Mouse (Mus musculus) heart, embryonic 12.5 days (tissue): ENCODE measurements around the gene Nmb. TPM values are rescaled to one million over a fixed set of nuclear protein-coding genes. Genes with fewer than 3 reads are reported as not detected.
"Not testable (repeated sequence)": the region's sequence is repeated elsewhere in the genome, so short reads cannot be mapped to it uniquely, and the experiment has no call there.

Experiments
- ATAC-seq: fragments of 200-750 bp; cut with Nextera tagmentation; 2 replicates; pipeline ENCODE4 v1.8.0; 2017; ENCODE audit warnings: moderate TSS enrichment, moderate library complexity; ENCODE audit not compliant: insufficient number of reproducible peaks, low FRiP score
- H3K27ac ChIP-seq: fragments of 300-500 bp; sonication (generic); 2 replicates; pipeline ENCODE4 v1.5.1; 2016; ENCODE audit warnings: mild to moderate bottlenecking, moderate library complexity; ENCODE audit not compliant: poor library complexity, severe bottlenecking
- H3K27me3 ChIP-seq: fragments of 300-500 bp; sonication (generic); replicated peaks from 2 replicates; pipeline ENCODE4 v1.6.1; 2016; ENCODE audit warnings: mild to moderate bottlenecking, moderate library complexity
- H3K36me3 ChIP-seq: fragments of 300-500 bp; sonication (generic); 2 replicates; pipeline ENCODE4 v1.6.1; 2016; ENCODE audit warnings: mild to moderate bottlenecking, moderate library complexity
- H3K4me1 ChIP-seq: fragments of 300-500 bp; sonication (generic); replicated peaks from 2 replicates; pipeline ENCODE4 v1.6.1; 2016; ENCODE audit warnings: mild to moderate bottlenecking
- H3K4me2 ChIP-seq: fragments of 300-500 bp; sonication (generic); 2 replicates; pipeline ENCODE4 v1.6.1; 2016; ENCODE audit warnings: mild to moderate bottlenecking, moderate library complexity
- H3K4me3 ChIP-seq: fragments of 300-500 bp; sonication (generic); 2 replicates; pipeline ENCODE4 v1.5.1; 2016; ENCODE audit warnings: mild to moderate bottlenecking
- H3K9ac ChIP-seq: fragments of 300-500 bp; sonication (generic); 2 replicates; pipeline ENCODE4 v1.6.1; 2016; ENCODE audit warnings: mild to moderate bottlenecking, moderate library complexity
- H3K9me3 ChIP-seq: fragments of 300-500 bp; sonication (generic); replicated peaks from 2 replicates; pipeline ENCODE4 v1.6.1; 2016; ENCODE audit warnings: mild to moderate bottlenecking, moderate library complexity
- WGBS: fragments of 180-500 bp; shearing (Covaris S2); methylation state at CpG from one replicate; pipeline ENCODE4 v1.1.7; 2016; 5-methylcytosine and 5-hydroxymethylcytosine counted together
- polyA plus RNA-seq: library from polyadenylated mRNA; unstranded; fragments of >200 nt; fragmentation: Nextera tagmentation; extraction: Ambion mirVana; gene quantifications from 2 replicates; pipeline ENCODE4 v1.2.1, GENCODE M21; 2016

Nmb gene
- 3.6 and 3.7 TPM in 2 replicates for polyA plus RNA-seq

DNA sequence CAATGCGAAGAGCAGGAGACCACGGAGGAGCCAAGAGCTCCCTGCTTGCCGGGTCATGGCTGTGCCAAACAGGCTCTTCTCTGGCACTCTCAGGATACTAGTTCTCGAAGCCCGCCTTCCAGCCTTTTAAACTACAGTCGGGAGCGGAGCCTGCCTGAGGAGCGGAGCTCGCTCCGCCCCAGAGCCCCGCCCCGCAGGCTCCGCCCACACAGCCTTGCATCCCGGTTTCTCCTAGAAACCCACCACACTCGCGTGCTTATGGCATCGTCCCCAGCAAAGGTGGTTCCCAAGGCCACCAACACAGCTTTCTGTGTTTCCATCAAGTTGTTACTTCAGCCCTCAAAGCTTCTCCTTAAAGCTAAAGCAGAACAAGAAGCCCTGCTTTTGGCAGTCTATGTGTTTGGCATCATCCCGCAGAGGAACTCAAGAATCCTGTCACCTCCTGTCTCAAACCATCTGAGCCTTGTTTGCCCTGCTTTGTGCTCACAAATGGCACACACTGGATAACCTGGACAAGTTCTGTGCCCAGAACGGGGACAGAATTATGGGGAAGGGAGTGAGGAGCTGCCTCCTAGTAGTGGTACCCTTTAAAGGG lies at the start of gene Nmb:
Nmb (minus strand) TSS at position 156 of the 595 bp plus-strand sequence.
- peak; percentile 61; the same call in 1 of the 2 replicates for ATAC-seq

DNA sequence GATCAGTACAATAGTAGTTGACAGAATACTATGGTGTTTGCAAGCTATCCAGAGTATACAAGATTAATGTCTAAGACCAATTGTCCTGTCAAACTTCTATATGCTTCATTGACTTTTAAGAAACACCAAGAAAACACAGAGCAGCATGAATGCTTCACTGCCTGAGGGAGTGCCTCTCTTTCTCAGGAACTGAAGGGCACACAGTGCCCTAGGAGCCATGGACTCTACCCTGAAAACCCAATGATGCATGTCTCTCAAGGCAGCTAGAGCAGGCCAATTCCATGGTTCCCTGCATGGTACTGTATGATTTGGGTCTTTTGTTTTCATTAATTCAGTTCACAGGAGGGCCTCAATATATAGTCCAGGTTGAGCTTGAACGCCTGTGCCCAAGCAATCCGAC lies 49.4 kb upstream of the Nmb start:
- H3K36me3 ChIP-seq, result no peaks in the 10 kb centered on the region
- H3K4me2 ChIP-seq, result no peak overlapping the region
- no peak overlapping the region for H3K9ac ChIP-seq
- 78% methylated on average over 2 of the region's 2 CpGs for WGBS
- no peak for ATAC-seq
- no peaks in the 10 kb centered on the region for H3K4me1 ChIP-seq
- no peaks in the 10 kb centered on the region for H3K9me3 ChIP-seq
- H3K27ac ChIP-seq, result no peak overlapping the region
- no peaks in the 10 kb centered on the region; the same call in 1 of the 2 replicates for H3K27me3 ChIP-seq
- no peak overlapping the region for H3K4me3 ChIP-seq

More for the DNA sequence above, at the start of gene Nmb:
- Histone ChIP-seq H3K36me3 (peaks cover 27% of the 10 kb centered on the region), H3K27me3 (0 out of 2 replicates have a peak, but pooled peaks cover 6% of the 10 kb centered on the region), H3K27ac (no peak within 1 kb of the TSS), H3K4me1 (peaks cover 22% of the 10 kb centered on the region), H3K4me2 (peak within 1 kb of the TSS; percentile 92), H3K4me3 (peak within 1 kb of the TSS; percentile 48), H3K9ac (peak within 1 kb of the TSS; percentile 68), H3K9me3 (no peaks in the 10 kb centered on the region)
- WGBS, result 3% methylated on average over 19 of the region's 19 CpGs

DNA sequence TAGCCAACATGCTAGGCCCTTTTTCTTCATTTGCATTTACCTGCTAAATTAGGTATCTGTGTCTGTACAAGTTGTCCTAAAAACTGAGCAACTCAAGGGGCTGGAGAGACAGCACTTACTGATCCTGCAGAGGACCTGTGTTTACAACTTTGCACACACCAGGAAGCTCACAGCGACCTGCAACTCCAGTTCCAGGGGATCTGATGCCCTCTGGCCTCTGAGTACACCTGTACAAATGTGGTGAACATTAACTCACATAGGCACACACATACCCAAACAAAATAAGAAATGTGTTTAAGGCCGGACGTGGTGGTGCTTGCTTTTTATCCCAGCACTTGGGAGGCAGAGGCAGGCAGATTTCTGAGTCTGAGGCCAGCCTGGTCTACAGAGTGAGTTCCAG lies 47.3 kb upstream of the Nmb start:
- Histone ChIP-seq H3K4me2 (no peak overlapping the region), H3K4me1 (no peaks in the 10 kb centered on the region), H3K27me3 (no peaks in the 10 kb centered on the region; the same call in 1 of the 2 replicates), H3K9ac (no peak overlapping the region), H3K4me3 (no peak overlapping the region), H3K27ac (no peak overlapping the region), H3K36me3 (no peaks in the 10 kb centered on the region), H3K9me3 (no peaks in the 10 kb centered on the region)
- 60% methylated on average over 3 of the region's 3 CpGs for WGBS
- ATAC-seq, result no peak

DNA sequence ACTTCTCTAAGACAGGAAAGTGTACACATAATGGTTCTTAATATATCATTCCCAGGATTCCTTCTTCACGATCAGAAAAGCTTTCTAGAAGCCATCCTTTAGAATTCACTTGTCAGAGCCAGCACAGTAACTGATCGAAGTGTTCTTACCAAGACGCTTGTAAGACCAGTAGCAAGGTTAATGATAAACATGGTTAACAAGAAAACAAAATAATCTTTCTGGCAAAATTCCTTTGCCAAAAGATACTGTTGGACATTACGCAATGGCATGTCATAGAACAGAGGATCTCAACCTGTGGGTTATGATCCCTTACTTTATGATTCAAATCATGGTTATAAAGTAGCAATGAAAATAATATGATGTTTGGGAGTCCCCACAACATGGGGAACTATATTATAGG lies 46.6 kb upstream of the Nmb start:
- 80% methylated on average over 4 of the region's 4 CpGs for WGBS
- Histone ChIP-seq H3K4me1 (peaks cover 4% of the 10 kb centered on the region), H3K27ac (no peak overlapping the region), H3K36me3 (no peaks in the 10 kb centered on the region), H3K27me3 (no peaks in the 10 kb centered on the region; the same call in 1 of the 2 replicates), H3K4me3 (no peak overlapping the region), H3K4me2 (no peak overlapping the region), H3K9ac (no peak overlapping the region), H3K9me3 (no peaks in the 10 kb centered on the region)
- ATAC-seq, result no peak

DNA sequence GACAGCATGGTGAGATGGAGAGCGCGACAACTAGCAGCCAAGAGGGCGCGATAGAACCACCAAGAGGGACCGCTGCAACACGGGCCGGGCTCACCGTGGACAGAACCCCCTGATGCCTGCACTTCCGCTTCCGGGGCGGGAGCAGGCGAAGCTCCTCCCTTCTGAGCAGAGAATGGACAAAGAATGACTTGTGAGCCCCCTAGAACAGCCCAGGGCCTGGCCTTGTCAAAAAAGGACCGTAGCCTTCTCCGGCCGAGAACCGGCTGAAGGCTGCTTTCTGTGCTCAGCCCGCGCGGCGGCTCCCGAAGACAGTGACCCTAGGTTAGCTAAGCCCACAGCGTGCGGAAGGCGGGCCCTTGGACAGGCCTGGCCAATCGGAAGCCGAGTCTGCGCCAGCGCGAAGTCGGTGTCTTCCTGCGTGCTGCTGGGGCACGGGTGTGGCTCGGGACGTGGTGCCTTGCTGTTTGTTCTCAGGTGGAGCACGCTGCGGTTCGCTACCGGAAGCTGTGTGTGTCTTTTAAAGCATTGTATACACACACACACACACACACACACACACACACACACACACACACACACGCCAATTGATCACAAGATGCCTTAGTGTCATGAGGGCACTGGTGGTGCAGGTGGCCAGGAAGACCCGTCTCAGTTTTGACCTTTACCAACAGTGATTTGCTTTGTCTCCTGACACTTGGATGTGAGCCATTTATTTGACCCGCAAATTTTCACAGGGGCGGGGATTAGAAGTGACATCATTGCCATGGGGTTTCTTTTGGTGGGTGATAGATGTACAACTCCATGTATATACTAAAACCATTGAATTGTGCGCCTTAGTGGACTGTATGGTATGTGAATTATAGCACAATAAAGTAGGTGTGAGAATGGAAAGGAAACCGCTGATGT lies 42.8 kb upstream of the Nmb start, which contains the start of gene Sec11a:
Sec11a (minus strand) TSS at position 336 of the 906 bp plus-strand sequence.
- peak within 1 kb of the TSS; percentile 98 for H3K27ac ChIP-seq
- no peaks in the 10 kb centered on the region for H3K9me3 ChIP-seq
- H3K4me3 ChIP-seq, result peak within 1 kb of the TSS; percentile 79
- H3K4me2 ChIP-seq, result peak within 1 kb of the TSS; percentile 95
- peak within 1 kb of the TSS; percentile 89 for H3K9ac ChIP-seq
- H3K4me1 ChIP-seq, result peaks cover 12% of the 10 kb centered on the region
- WGBS, result 2% methylated on average over 44 of the region's 44 CpGs
- H3K27me3 ChIP-seq, result no peaks in the 10 kb centered on the region; the same call in 1 of the 2 replicates
- 0 out of 2 replicates have a peak, but pooled peaks cover 4% of the 10 kb centered on the region for H3K36me3 ChIP-seq
- ATAC-seq, result peak; percentile 99

DNA sequence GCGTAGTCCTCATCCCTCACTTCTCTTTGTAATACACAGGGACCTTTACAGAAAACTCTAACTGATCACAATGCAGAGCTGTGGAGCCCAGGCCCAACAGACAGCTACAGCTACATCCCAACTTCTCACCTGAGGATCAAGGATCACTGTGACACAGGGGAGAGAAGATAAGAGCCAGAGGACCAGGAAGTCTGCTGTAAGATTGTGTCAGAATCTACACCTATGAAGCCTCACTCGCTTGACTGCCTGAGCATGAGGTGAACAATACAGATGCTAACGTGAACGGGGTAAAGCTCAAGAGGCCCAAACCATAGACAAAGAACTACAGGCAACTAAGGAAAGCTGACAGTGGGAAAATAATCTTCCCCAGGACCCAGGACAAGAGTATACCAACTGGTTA lies 34.9 kb upstream of the Nmb start:
- H3K36me3 ChIP-seq, result peaks cover 19% of the 10 kb centered on the region
- no peaks in the 10 kb centered on the region for H3K9me3 ChIP-seq
- H3K4me2 ChIP-seq, result no peak overlapping the region
- H3K27ac ChIP-seq, result no peak overlapping the region
- no peak overlapping the region for H3K4me3 ChIP-seq
- no peak overlapping the region for H3K9ac ChIP-seq
- H3K27me3 ChIP-seq, result no peaks in the 10 kb centered on the region
- peaks cover 18% of the 10 kb centered on the region; the same call in 1 of the 2 replicates for H3K4me1 ChIP-seq
- WGBS, result 89% methylated on average over 4 of the region's 4 CpGs
- ATAC-seq, result no peak

DNA sequence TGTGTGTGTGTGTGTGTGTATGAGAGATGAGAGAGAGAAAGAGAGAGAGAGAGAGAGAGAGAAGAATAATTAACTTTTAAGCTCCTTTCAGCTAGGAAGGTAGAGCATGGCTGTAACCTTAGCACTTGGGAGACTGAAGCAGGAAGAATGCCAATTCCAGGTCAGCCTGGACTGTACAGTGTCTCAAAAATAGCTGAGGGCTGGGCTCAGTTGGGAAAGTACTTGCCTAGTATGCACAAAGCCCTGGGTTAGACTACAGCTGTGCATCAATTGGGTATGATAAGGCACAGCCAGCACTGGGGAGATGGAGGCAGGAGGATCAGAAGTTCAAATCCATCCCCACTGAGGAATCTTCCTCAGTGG lies 32.4 kb upstream of the Nmb start:
- not testable (repeated sequence) for H3K9me3 ChIP-seq, H3K27me3 ChIP-seq, H3K4me2 ChIP-seq, H3K9ac ChIP-seq, ATAC-seq, H3K27ac ChIP-seq, H3K4me3 ChIP-seq
- H3K4me1 ChIP-seq, result peaks cover 15% of the 10 kb centered on the region; the same call in 1 of the 2 replicates
- H3K36me3 ChIP-seq, result peaks cover 26% of the 10 kb centered on the region

DNA sequence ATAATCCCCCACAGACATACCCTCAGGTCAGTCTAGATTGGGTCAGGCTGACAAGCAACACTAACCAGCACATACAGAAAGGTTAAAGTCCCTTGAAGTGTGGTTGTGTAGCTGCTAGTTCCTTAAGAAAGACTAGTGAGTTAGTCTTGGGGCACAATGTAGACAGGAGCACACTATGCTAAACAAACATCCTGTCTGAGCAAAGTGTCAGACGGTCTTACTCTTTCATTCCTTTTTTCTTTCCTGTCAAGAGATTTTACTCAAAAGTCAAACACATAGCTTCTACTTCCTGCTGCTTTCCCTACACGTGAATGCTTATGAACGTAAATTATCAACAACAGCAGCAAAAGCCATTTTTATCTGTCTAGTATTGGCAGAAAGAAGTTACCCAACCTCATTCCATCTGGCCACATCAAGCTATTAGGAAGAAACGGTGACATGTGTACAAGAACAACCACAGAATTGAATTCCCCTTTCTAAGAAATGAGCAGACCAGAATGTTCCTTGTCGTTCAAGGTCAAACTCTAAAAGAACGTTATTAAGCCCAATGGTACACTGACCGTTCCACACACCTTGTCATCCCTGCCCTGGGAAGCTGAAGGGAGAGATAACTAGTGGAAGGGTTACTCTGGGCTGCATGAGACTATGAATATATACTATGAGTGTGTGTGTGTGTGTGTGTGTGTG lies 31.9 kb upstream of the Nmb start:
- H3K4me1 ChIP-seq, result peaks cover 15% of the 10 kb centered on the region; the same call in 1 of the 2 replicates
- not testable (repeated sequence) for H3K9me3 ChIP-seq, H3K27ac ChIP-seq, H3K9ac ChIP-seq, ATAC-seq, H3K4me2 ChIP-seq, H3K27me3 ChIP-seq, H3K4me3 ChIP-seq
- H3K36me3 ChIP-seq, result peaks cover 27% of the 10 kb centered on the region
- WGBS, result 61% methylated on average over 7 of the region's 7 CpGs

DNA sequence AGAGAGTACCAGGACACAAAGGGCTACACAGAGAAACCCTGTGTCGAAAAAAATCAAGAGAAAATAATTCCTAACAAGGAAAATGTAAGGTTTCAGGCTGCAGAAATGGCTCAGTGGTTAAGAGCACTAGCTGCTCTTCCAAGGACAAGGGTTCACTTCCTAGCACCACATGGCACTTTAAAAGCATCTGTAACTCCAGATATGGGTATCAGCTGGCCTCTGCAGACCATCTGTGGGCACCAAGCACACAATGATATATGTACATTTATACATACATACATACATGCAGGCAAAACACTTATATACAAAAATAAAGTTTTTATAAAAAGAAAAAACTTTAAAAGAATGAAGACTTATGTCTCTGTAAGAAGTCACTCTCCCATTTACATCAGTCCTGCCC lies 31.0 kb upstream of the Nmb start:
- no peak overlapping the region for H3K4me2 ChIP-seq
- WGBS, result 100% methylated on average over 1 of the region's 1 CpGs
- H3K27ac ChIP-seq, result no peak overlapping the region
- no peaks in the 10 kb centered on the region for H3K9me3 ChIP-seq
- H3K27me3 ChIP-seq, result no peaks in the 10 kb centered on the region
- H3K9ac ChIP-seq, result no peak overlapping the region
- peaks cover 15% of the 10 kb centered on the region; the same call in 1 of the 2 replicates for H3K4me1 ChIP-seq
- peaks cover 28% of the 10 kb centered on the region for H3K36me3 ChIP-seq
- no peak overlapping the region for H3K4me3 ChIP-seq
- ATAC-seq, result no peak

DNA sequence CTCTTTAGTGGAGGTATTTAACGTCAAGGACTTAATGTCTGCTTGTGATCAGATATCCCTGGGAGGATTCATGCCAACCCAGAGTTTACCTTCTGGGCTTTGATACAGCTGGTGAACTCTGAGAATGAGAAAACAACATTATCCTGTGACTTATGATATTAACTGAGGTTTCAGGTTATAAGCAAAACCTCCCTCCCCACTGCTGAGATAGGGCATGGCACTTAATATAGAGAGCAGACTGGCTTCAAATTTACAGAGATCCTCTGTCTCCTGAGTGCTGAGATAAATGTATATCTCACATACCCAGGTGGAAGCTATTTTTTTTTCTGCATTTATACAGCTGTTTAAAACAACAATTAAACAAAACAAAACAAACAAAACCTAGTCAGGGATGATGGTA lies 27.9 kb upstream of the Nmb start:
- H3K36me3 ChIP-seq, result peaks cover 25% of the 10 kb centered on the region

More for the DNA sequence above, 27.9 kb upstream of the Nmb start:
- H3K9ac ChIP-seq, result no peak overlapping the region
- no peaks in the 10 kb centered on the region for H3K27me3 ChIP-seq
- H3K27ac ChIP-seq, result no peak overlapping the region
- no peak overlapping the region for H3K4me3 ChIP-seq
- H3K4me2 ChIP-seq, result no peak overlapping the region
- no peak for ATAC-seq
- H3K9me3 ChIP-seq, result no peaks in the 10 kb centered on the region
- peaks cover 13% of the 10 kb centered on the region; the same call in 1 of the 2 replicates for H3K4me1 ChIP-seq
- 86% methylated on average over 1 of the region's 1 CpGs for WGBS
